Mouse (Mus musculus): ENCODE measurements around the gene Npdc1. TPM values are rescaled to one million over a fixed set of nuclear protein-coding genes. Genes with fewer than 3 reads are reported as not detected.

The Npdc1 gene
- polyA plus RNA-seq (2017; shearing (Covaris generic)), result 0.96 TPM

GRCm38 (mm10) chr2:25399051-25399450 lies at the start of gene Npdc1:
Gene Npdc1 (plus strand): TSS chr2:25399351.

GRCm38 (mm10) chr2:25356208-25357079 lies 42.7 kb upstream of the Npdc1 start, which contains the start of gene Dpp7:
Gene Dpp7 (minus strand): TSS chr2:25356359.

GRCm38 (mm10) chr2:25365091-25365761 lies 33.9 kb upstream of the Npdc1 start, which contains the start of gene Uap1l1:
Gene Uap1l1 (minus strand): TSS chr2:25365682.

DNA sequence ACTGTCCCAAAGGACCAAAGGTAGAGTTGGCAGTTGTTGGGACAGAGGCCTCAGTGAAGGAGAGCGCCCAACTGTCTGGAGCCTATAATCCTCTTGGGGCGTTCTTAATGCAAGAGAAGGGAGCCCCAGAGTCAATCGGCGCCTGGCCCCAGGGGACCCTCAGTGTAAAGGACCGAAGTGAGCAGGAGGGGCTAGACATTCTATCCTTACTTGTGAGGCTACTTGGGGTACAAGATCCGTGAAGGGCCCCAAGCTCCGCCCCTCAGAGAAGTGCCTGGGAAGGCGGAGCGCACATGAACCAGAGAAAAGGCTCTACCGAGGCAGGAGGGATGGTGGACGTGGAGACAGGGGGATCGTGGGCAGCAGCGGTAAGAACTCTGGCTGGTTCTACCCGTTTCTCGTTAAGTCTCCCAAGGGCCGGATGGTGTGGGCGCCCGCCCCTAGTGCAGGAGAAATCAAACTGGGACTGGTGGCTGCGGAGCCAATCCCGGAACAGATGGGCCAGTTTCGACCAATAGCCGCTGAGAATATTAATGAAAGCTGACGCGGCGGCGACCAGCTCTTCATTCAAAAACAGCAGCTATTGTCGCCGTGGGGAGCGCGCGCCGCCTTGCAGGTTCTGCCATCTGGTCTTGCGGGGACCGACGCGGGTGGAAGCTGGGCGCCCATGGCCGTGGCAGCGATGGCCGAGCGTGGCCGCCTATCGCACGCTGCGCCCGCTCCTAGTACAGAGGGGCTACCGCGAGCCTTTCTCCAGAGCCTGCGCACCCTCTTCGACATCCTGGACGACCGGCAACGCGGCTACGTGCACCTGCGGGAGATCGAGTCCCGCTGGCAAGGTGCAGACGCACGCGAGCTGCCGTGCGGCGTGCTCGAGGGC lies 27.1 kb upstream of the Npdc1 start, which contains the start of gene Sapcd2:
TSS of gene Sapcd2 (plus strand) at position 558 of the 880 bp plus-strand sequence.

GRCm38 (mm10) chr2:25395721-25396596 lies 3.2 kb upstream of the Npdc1 start, which contains the start of gene Entpd2:
Gene Entpd2 (plus strand): TSS chr2:25395874.

GRCm38 (mm10) chr2:25422587-25423410 lies 23.6 kb downstream of the Npdc1 start, which contains the start of gene Fut7:
Gene Fut7 (plus strand): TSS chr2:25423267.

GRCm38 (mm10) chr2:25428442-25429236 lies 29.5 kb downstream of the Npdc1 start, which contains the start of gene Abca2:
Gene Abca2 (plus strand): TSS chr2:25428703.

GRCm38 (mm10) chr2:25456205-25456953 lies 57.2 kb downstream of the Npdc1 start, which contains the start of gene Clic3:
Gene Clic3 (plus strand): TSS chr2:25456838.

Other genes starting within 250 kb of the Npdc1 start
- 5.1 TPM for gene Nrarp, start 218.6 kb upstream of the Npdc1 start, polyA plus RNA-seq (2017; shearing (Covaris generic))
- 115 TPM for gene Tor4a, start 202.5 kb upstream of the Npdc1 start, polyA plus RNA-seq (2017; shearing (Covaris generic))
- 141 TPM for gene Nelfb, start 187.9 kb upstream of the Npdc1 start, polyA plus RNA-seq (2017; shearing (Covaris generic))
- not detected for gene Stpg3, start 184.7 kb upstream of the Npdc1 start, polyA plus RNA-seq (2017; shearing (Covaris generic))
- gene Fam166a, start 180.6 kb upstream of the Npdc1 start, polyA plus RNA-seq (2017; shearing (Covaris generic)), result 0.49 TPM
- 174 TPM for gene Tubb4b, start 174.6 kb upstream of the Npdc1 start, polyA plus RNA-seq (2017; shearing (Covaris generic))
- not detected for gene Slc34a3, start 165.0 kb upstream of the Npdc1 start, polyA plus RNA-seq (2017; shearing (Covaris generic))
- not detected for gene Rnf224, start 162.6 kb upstream of the Npdc1 start, polyA plus RNA-seq (2017; shearing (Covaris generic))
- 2.2 TPM for gene Rnf208, start 157.1 kb upstream of the Npdc1 start, polyA plus RNA-seq (2017; shearing (Covaris generic))
- not detected for gene Cysrt1, start 156.9 kb upstream of the Npdc1 start, polyA plus RNA-seq (2017; shearing (Covaris generic))
- 7.9 TPM for gene AL732309.1, start 152.5 kb upstream of the Npdc1 start, polyA plus RNA-seq (2017; shearing (Covaris generic))
- gene Tmem203, start 143.9 kb upstream of the Npdc1 start, polyA plus RNA-seq (2017; shearing (Covaris generic)), result 25.3 TPM
- gene Tprn, start 136.7 kb upstream of the Npdc1 start, polyA plus RNA-seq (2017; shearing (Covaris generic)), result 18.9 TPM
- gene Ssna1, start 126.9 kb upstream of the Npdc1 start, polyA plus RNA-seq (2017; shearing (Covaris generic)), result 118 TPM
- 116 TPM for gene Anapc2, start 126.9 kb upstream of the Npdc1 start, polyA plus RNA-seq (2017; shearing (Covaris generic))
- gene Tmem210, start 111.2 kb upstream of the Npdc1 start, polyA plus RNA-seq (2017; shearing (Covaris generic)), result not detected
- 0.14 TPM for gene Lrrc26, start 109.4 kb upstream of the Npdc1 start, polyA plus RNA-seq (2017; shearing (Covaris generic))
- gene Grin1, start 80.2 kb upstream of the Npdc1 start, polyA plus RNA-seq (2017; shearing (Covaris generic)), result 0.25 TPM
- gene Man1b1, start 67.0 kb upstream of the Npdc1 start, polyA plus RNA-seq (2017; shearing (Covaris generic)), result 21.4 TPM
- 20.6 TPM for gene Dpp7, start 43.0 kb upstream of the Npdc1 start, polyA plus RNA-seq (2017; shearing (Covaris generic))
- gene Uap1l1, start 33.7 kb upstream of the Npdc1 start, polyA plus RNA-seq (2017; shearing (Covaris generic)), result 40.8 TPM
- gene Sapcd2, start 27.0 kb upstream of the Npdc1 start, polyA plus RNA-seq (2017; shearing (Covaris generic)), result 0.87 TPM
- not detected for gene Entpd2, start 3.5 kb upstream of the Npdc1 start, polyA plus RNA-seq (2017; shearing (Covaris generic))
- 5.3 TPM for gene Fut7, start 23.9 kb downstream of the Npdc1 start, polyA plus RNA-seq (2017; shearing (Covaris generic))
- 74.7 TPM for gene Abca2, start 29.4 kb downstream of the Npdc1 start, polyA plus RNA-seq (2017; shearing (Covaris generic))
- 3.2 TPM for gene Clic3, start 57.5 kb downstream of the Npdc1 start, polyA plus RNA-seq (2017; shearing (Covaris generic))
- gene Paxx, start 61.7 kb downstream of the Npdc1 start, polyA plus RNA-seq (2017; shearing (Covaris generic)), result 112 TPM
- gene Ptgds, start 70.7 kb downstream of the Npdc1 start, polyA plus RNA-seq (2017; shearing (Covaris generic)), result not detected
- not detected for gene Lcn12, start 94.6 kb downstream of the Npdc1 start, polyA plus RNA-seq (2017; shearing (Covaris generic))
- 110 TPM for gene Fbxw5, start 101.4 kb downstream of the Npdc1 start, polyA plus RNA-seq (2017; shearing (Covaris generic))
- 9.6 TPM for gene C8g, start 102.4 kb downstream of the Npdc1 start, polyA plus RNA-seq (2017; shearing (Covaris generic))
- 80.4 TPM for gene Traf2, start 147.6 kb downstream of the Npdc1 start, polyA plus RNA-seq (2017; shearing (Covaris generic))
- 341 TPM for gene Edf1, start 158.5 kb downstream of the Npdc1 start, polyA plus RNA-seq (2017; shearing (Covaris generic))
- gene Mamdc4, start 175.5 kb downstream of the Npdc1 start, polyA plus RNA-seq (2017; shearing (Covaris generic)), result 1.4 TPM
- 72.2 TPM for gene Phpt1, start 175.9 kb downstream of the Npdc1 start, polyA plus RNA-seq (2017; shearing (Covaris generic))
- 0.20 TPM for gene Ajm1, start 182.4 kb downstream of the Npdc1 start, polyA plus RNA-seq (2017; shearing (Covaris generic))
- 51.6 TPM for gene Rabl6, start 209.2 kb downstream of the Npdc1 start, polyA plus RNA-seq (2017; shearing (Covaris generic))
- not detected for gene Ccdc183, start 218.3 kb downstream of the Npdc1 start, polyA plus RNA-seq (2017; shearing (Covaris generic))
- 1.1 TPM for gene Tmem141, start 222.7 kb downstream of the Npdc1 start, polyA plus RNA-seq (2017; shearing (Covaris generic))
- gene Fcna, start 228.7 kb downstream of the Npdc1 start, polyA plus RNA-seq (2017; shearing (Covaris generic)), result 2.9 TPM